Mouse (Mus musculus) limb, embryonic 13.5 days (tissue): ENCODE measurements around the gene Mxd3. TPM values are rescaled to one million over a fixed set of nuclear protein-coding genes. Genes with fewer than 3 reads are reported as not detected.

ENCODE experiments used
- ATAC-seq: fragments of 200-750 bp; cut with Nextera tagmentation; 2 replicates; pipeline ENCODE4 v1.8.0; 2017; ENCODE audit warnings: low read depth, moderate number of reproducible peaks, moderate TSS enrichment; ENCODE audit not compliant: low FRiP score
- H3K27ac ChIP-seq: fragments of 300-500 bp; sonication (generic); 2 replicates; pipeline ENCODE4 v1.5.1; 2015; ENCODE audit warnings: inconsistent platforms, mild to moderate bottlenecking, moderate library complexity
- H3K27me3 ChIP-seq: fragments of 300-500 bp; sonication (generic); 2 replicates; pipeline ENCODE4 v1.6.1; 2015; ENCODE audit warnings: mild to moderate bottlenecking, inconsistent platforms
- H3K36me3 ChIP-seq: fragments of 300-500 bp; sonication (generic); 2 replicates; pipeline ENCODE4 v1.6.1; 2015; ENCODE audit warnings: inconsistent platforms, mild to moderate bottlenecking, moderate library complexity
- H3K4me1 ChIP-seq: fragments of 300-500 bp; sonication (generic); 2 replicates; pipeline ENCODE4 v1.6.1; 2015; ENCODE audit warnings: inconsistent platforms
- H3K4me2 ChIP-seq: fragments of 300-500 bp; sonication (generic); replicated peaks from 2 replicates; pipeline ENCODE4 v1.6.1; 2015; ENCODE audit warnings: inconsistent platforms, mild to moderate bottlenecking, moderate library complexity
- H3K4me3 ChIP-seq: fragments of 300-500 bp; sonication (generic); 2 replicates; pipeline ENCODE4 v1.5.1; 2015; ENCODE audit warnings: moderate library complexity, mild to moderate bottlenecking, inconsistent platforms
- H3K9ac ChIP-seq: fragments of 300-500 bp; sonication (generic); 2 replicates; pipeline ENCODE4 v1.6.1; 2015; ENCODE audit warnings: mild to moderate bottlenecking, inconsistent platforms
- H3K9me3 ChIP-seq: fragments of 300-500 bp; sonication (generic); 2 replicates; pipeline ENCODE4 v1.6.1; 2016; ENCODE audit warnings: inconsistent platforms
- WGBS: fragments of 180-500 bp; shearing (Covaris S2); methylation state at CpG from one replicate; pipeline ENCODE4 v1.1.7; 2015; 5-methylcytosine and 5-hydroxymethylcytosine counted together
- polyA plus RNA-seq: library from polyadenylated mRNA; unstranded; fragments of >200 nt; fragmentation: Nextera tagmentation; extraction: Ambion mirVana; gene quantifications from 2 replicates; pipeline ENCODE4 v1.2.1, GENCODE M21; 2015

Mxd3 gene
- polyA plus RNA-seq, 1 experiment from 2014 or later, result 40.9 TPM

DNA sequence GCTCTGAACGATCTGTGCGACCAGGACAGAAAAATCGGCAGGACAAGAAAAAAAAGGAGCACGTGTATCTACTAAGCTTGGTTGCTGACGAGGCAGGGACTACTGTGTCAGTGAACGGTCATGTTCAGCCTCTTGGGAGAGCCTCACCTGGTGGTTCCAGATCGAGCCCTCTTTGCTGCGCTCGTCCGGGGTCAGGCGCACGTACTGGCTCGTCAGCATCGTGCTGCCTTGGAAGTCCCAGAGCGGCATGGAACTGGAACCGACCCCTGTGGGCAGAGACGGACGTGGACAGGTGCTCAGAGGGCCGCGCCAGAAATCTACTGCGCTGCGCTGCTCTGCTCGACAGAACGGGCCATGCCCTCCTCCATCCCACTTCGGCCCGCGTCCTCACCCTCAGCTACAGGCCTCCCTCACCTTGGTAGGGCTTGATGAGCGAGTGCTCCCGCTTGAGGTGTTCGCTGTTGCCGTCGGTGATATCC lies 32.4 kb upstream of the Mxd3 start:
- peak overlapping the region; percentile 76 for H3K27ac ChIP-seq
- peak overlapping the region; percentile 92 for H3K4me2 ChIP-seq
- peak overlapping the region; percentile 85 for H3K4me3 ChIP-seq
- peak overlapping the region; percentile 88 for H3K9ac ChIP-seq
- peaks cover 19% of the 10 kb centered on the region for H3K4me1 ChIP-seq
- peaks cover 4% of the 10 kb centered on the region; the same call in 1 of the 2 replicates for H3K27me3 ChIP-seq
- peak; percentile 26 for ATAC-seq
- WGBS, result under 1% methylated on average over 32 of the region's 32 CpGs
- no peaks in the 10 kb centered on the region for H3K9me3 ChIP-seq
- H3K36me3 ChIP-seq, result peaks cover 41% of the 10 kb centered on the region

DNA sequence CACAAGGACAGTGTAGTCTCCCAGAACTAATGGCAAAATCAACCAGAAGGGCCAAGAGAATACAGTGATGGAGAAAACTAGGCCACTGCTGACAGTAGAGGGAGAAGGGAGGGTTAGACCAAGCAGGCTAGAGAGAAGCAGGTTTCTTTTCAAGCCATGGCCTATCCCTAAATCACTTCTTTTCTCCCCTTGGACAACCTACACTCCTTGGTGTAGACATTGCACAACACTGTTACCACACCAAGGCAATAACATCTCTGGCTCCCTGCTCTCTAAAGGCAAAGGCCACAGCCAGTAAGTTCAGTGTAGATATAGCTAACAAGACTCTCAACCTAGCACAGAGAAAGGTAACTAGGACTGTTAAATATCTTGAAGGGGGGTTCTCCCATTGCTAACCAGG lies 31.5 kb upstream of the Mxd3 start:
- Histone ChIP-seq H3K4me2 (peak overlapping the region; percentile 92), H3K9me3 (no peaks in the 10 kb centered on the region), H3K9ac (peak overlapping the region; percentile 88), H3K4me3 (peak overlapping the region; percentile 85), H3K36me3 (peaks cover 47% of the 10 kb centered on the region), H3K27me3 (0 out of 2 replicates have a peak, but pooled peaks cover 3% of the 10 kb centered on the region), H3K27ac (no peak overlapping the region), H3K4me1 (peaks cover 19% of the 10 kb centered on the region)
- ATAC-seq, result no peak

DNA sequence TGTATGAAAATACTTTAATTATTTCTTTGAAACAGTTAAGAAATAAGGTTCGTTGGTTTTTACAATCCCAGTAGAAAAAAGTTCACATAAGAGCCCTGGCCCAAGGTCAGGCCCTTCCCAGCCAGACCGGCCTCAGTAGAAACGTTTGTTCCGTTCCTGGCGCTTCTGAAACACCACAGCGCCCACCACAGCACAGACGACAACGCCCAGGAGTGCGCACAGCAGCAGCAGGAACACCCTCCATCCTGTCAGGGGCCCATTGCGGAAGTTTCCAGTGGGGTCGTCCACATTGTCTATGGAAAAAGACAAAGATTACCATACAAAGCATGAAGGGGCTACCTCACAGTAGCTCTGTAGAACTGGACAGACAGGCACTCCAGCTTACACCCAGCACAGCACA lies 17.1 kb upstream of the Mxd3 start:
- H3K27me3 ChIP-seq, result no peaks in the 10 kb centered on the region
- no peak overlapping the region for H3K4me2 ChIP-seq
- no peak overlapping the region for H3K4me3 ChIP-seq
- 91% methylated on average over 11 of the region's 11 CpGs for WGBS
- no peak overlapping the region for H3K27ac ChIP-seq
- H3K4me1 ChIP-seq, result no peaks in the 10 kb centered on the region
- peaks cover 79% of the 10 kb centered on the region for H3K36me3 ChIP-seq
- ATAC-seq, result no peak
- no peak overlapping the region for H3K9ac ChIP-seq
- H3K9me3 ChIP-seq, result no peaks in the 10 kb centered on the region

GRCm38 (mm10) chr13:55344286-55344685 lies 14.7 kb upstream of the Mxd3 start:
- Histone ChIP-seq H3K4me2 (no peak overlapping the region), H3K4me3 (no peak overlapping the region), H3K9ac (no peak overlapping the region), H3K27ac (no peak overlapping the region), H3K4me1 (no peaks in the 10 kb centered on the region), H3K36me3 (peaks cover 57% of the 10 kb centered on the region), H3K9me3 (no peaks in the 10 kb centered on the region), H3K27me3 (no peaks in the 10 kb centered on the region)
- WGBS, result 88% methylated on average over 7 of the region's 7 CpGs
- ATAC-seq, result no peak

GRCm38 (mm10) chr13:55342469-55342868 lies 12.8 kb upstream of the Mxd3 start:
- no peaks in the 10 kb centered on the region for H3K27me3 ChIP-seq
- 35% methylated on average over 11 of the region's 11 CpGs for WGBS
- H3K9me3 ChIP-seq, result no peaks in the 10 kb centered on the region
- H3K4me1 ChIP-seq, result no peaks in the 10 kb centered on the region
- H3K9ac ChIP-seq, result no peak overlapping the region
- ATAC-seq, result no peak
- no peak overlapping the region for H3K27ac ChIP-seq
- peaks cover 40% of the 10 kb centered on the region for H3K36me3 ChIP-seq
- no peak overlapping the region for H3K4me3 ChIP-seq
- no peak overlapping the region for H3K4me2 ChIP-seq

GRCm38 (mm10) chr13:55339259-55339658 lies 9.6 kb upstream of the Mxd3 start:
- Histone ChIP-seq H3K27me3 (no peaks in the 10 kb centered on the region), H3K36me3 (peaks cover 8% of the 10 kb centered on the region), H3K4me1 (no peaks in the 10 kb centered on the region), H3K27ac (no peak overlapping the region), H3K4me2 (no peak overlapping the region), H3K9me3 (no peaks in the 10 kb centered on the region), H3K9ac (no peak overlapping the region), H3K4me3 (no peak overlapping the region)
- ATAC-seq, result no peak
- WGBS, result 43% methylated on average over 2 of the region's 2 CpGs

- H3K9ac ChIP-seq, result no peak overlapping the region
- no peak overlapping the region for H3K4me3 ChIP-seq
- H3K27ac ChIP-seq, result no peak overlapping the region
- WGBS, result 68% methylated on average over 12 of the region's 12 CpGs
- no peaks in the 10 kb centered on the region for H3K9me3 ChIP-seq
- H3K4me2 ChIP-seq, result no peak overlapping the region
- no peaks in the 10 kb centered on the region for H3K27me3 ChIP-seq
- H3K4me1 ChIP-seq, result no peaks in the 10 kb centered on the region
- H3K36me3 ChIP-seq, result no peaks in the 10 kb centered on the region
- no peak for ATAC-seq
Measured at GRCm38 (mm10) chr13:55338131-55339054, 8.8 kb upstream of the Mxd3 start.

- Histone ChIP-seq H3K9ac (no peak overlapping the region), H3K27me3 (no peaks in the 10 kb centered on the region), H3K4me1 (no peaks in the 10 kb centered on the region), H3K27ac (no peak overlapping the region), H3K36me3 (no peaks in the 10 kb centered on the region), H3K4me3 (no peak overlapping the region), H3K4me2 (no peak overlapping the region), H3K9me3 (no peaks in the 10 kb centered on the region)
- ATAC-seq, result no peak
- WGBS, result 61% methylated on average over 10 of the region's 10 CpGs
Measured at GRCm38 (mm10) chr13:55337341-55337975, 7.8 kb upstream of the Mxd3 start.

GRCm38 (mm10) chr13:55335701-55336100 lies 6.1 kb upstream of the Mxd3 start:
- Histone ChIP-seq H3K27ac (no peak overlapping the region), H3K36me3 (no peaks in the 10 kb centered on the region), H3K9ac (no peak overlapping the region), H3K4me1 (peaks cover 5% of the 10 kb centered on the region), H3K4me3 (no peak overlapping the region), H3K27me3 (no peaks in the 10 kb centered on the region), H3K9me3 (no peaks in the 10 kb centered on the region), H3K4me2 (no peak overlapping the region)
- ATAC-seq, result no peak
- WGBS, result 81% methylated on average over 4 of the region's 4 CpGs

- Histone ChIP-seq H3K4me2 (no peak overlapping the region), H3K4me3 (no peak overlapping the region), H3K4me1 (peaks cover 32% of the 10 kb centered on the region), H3K27ac (no peak overlapping the region), H3K9ac (no peak overlapping the region), H3K36me3 (0 out of 2 replicates have a peak, but pooled peaks cover under 1% of the 10 kb centered on the region), H3K27me3 (no peaks in the 10 kb centered on the region), H3K9me3 (no peaks in the 10 kb centered on the region)
- WGBS, result 85% methylated on average over 3 of the region's 3 CpGs
- ATAC-seq, result no peak
Measured at GRCm38 (mm10) chr13:55332331-55332730, 2.7 kb upstream of the Mxd3 start.

- H3K4me3 ChIP-seq, result peak overlapping the region; percentile 74
- H3K4me1 ChIP-seq, result peaks cover 36% of the 10 kb centered on the region
- H3K27me3 ChIP-seq, result no peaks in the 10 kb centered on the region
- ATAC-seq, result no peak
- H3K36me3 ChIP-seq, result peaks cover 13% of the 10 kb centered on the region
- WGBS, result 42% methylated on average over 14 of the region's 14 CpGs
- peak overlapping the region; percentile 88 for H3K4me2 ChIP-seq
- H3K27ac ChIP-seq, result peak overlapping the region; percentile 92
- H3K9ac ChIP-seq, result peak overlapping the region; percentile 74
- no peaks in the 10 kb centered on the region for H3K9me3 ChIP-seq
Measured at GRCm38 (mm10) chr13:55330567-55331400, 1.2 kb upstream of the Mxd3 start.
